Mouse (Mus musculus) lung, embryonic 15.5 days (tissue): ENCODE data around the gene Ddx19b. TPM values are rescaled to one million over a fixed set of nuclear protein-coding genes. Genes with fewer than 3 reads are reported as not detected.
"Not testable (repeated sequence)": the region's sequence is repeated elsewhere in the genome, so short reads cannot be mapped to it uniquely, and the experiment has no call there.

Experiments
- ATAC-seq: fragments of 200-750 bp; cut with Nextera tagmentation; 2 replicates; pipeline ENCODE4 v1.8.0; 2017; ENCODE audit warnings: moderate number of reproducible peaks, borderline replicate concordance; ENCODE audit not compliant: low FRiP score, low TSS enrichment; ENCODE audit errors: extremely low read depth
- H3K27ac ChIP-seq: fragments of 300-500 bp; sonication (generic); 2 replicates; pipeline ENCODE4 v1.5.1; 2015; ENCODE audit warnings: moderate library complexity, mild to moderate bottlenecking, inconsistent platforms
- H3K27me3 ChIP-seq: fragments of 300-500 bp; sonication (generic); 2 replicates; pipeline ENCODE4 v1.6.1; 2015; ENCODE audit warnings: inconsistent platforms
- H3K36me3 ChIP-seq: fragments of 300-500 bp; sonication (generic); 2 replicates; pipeline ENCODE4 v1.6.1; 2015; ENCODE audit warnings: inconsistent platforms
- H3K4me1 ChIP-seq: fragments of 300-500 bp; sonication (generic); 2 replicates; pipeline ENCODE4 v1.6.1; 2015; ENCODE audit warnings: inconsistent platforms
- H3K4me2 ChIP-seq: fragments of 300-500 bp; sonication (generic); 2 replicates; pipeline ENCODE4 v1.6.1; 2015; ENCODE audit warnings: inconsistent platforms, mild to moderate bottlenecking, moderate library complexity
- H3K4me3 ChIP-seq: fragments of 300-500 bp; sonication (generic); 2 replicates; pipeline ENCODE4 v1.5.1; 2015; ENCODE audit warnings: mild to moderate bottlenecking, inconsistent platforms
- H3K9ac ChIP-seq: fragments of 300-500 bp; sonication (generic); 2 replicates; pipeline ENCODE4 v1.6.1; 2015; ENCODE audit warnings: inconsistent platforms
- H3K9me3 ChIP-seq: fragments of 300-500 bp; sonication (generic); 2 replicates; pipeline ENCODE4 v1.6.1; 2016; ENCODE audit warnings: inconsistent platforms
- WGBS: fragments of 180-500 bp; shearing (Covaris S2); methylation state at CpG from one replicate; pipeline ENCODE4 v1.1.7; 2015; 5-methylcytosine and 5-hydroxymethylcytosine counted together
- polyA plus RNA-seq: library from polyadenylated mRNA; unstranded; fragments of >200 nt; fragmentation: Nextera tagmentation; extraction: Ambion mirVana; gene quantifications from 2 replicates; pipeline ENCODE4 v1.2.1, GENCODE M21; 2015

Gene Ddx19b
- polyA plus RNA-seq, 1 experiment from 2014 or later: 7.3 TPM

DNA sequence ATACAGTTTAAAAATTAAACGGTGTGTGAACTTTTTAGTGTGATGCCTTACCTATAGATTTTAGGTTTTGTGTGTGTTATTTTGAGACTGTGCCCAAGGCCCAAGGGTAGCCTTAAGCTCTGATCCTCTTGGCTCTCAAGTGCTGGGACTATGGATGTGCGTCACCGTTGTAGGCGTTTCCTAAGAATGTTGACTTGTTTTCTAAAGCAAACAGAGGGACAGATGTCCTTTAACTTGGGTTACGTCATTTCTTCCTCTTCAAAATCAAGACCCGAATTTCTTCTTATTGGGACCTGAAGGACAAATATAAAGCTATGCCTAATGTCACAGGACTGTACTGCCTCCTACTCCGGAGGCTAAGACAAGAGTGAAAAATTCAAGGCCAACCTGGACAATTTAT lies 1.4 kb upstream of the Ddx19b start, which contains the start of gene Aars:
Gene Aars, plus strand, starts transcription at position 229 of the 400 bp plus-strand sequence.
- Histone ChIP-seq H3K27me3 (peaks cover 4% of the 10 kb centered on the region; the same call in 1 of the 2 replicates), H3K9ac (peak within 1 kb of the TSS; percentile 65), H3K36me3 (peaks cover 11% of the 10 kb centered on the region), H3K4me2 (peak within 1 kb of the TSS; percentile 62), H3K27ac (peak within 1 kb of the TSS; percentile 62), H3K4me3 (peak within 1 kb of the TSS; percentile 71), H3K4me1 (peaks cover 16% of the 10 kb centered on the region), H3K9me3 (no peaks in the 10 kb centered on the region)
- no peak for ATAC-seq
- 87% methylated on average over 7 of the region's 7 CpGs for WGBS

DNA sequence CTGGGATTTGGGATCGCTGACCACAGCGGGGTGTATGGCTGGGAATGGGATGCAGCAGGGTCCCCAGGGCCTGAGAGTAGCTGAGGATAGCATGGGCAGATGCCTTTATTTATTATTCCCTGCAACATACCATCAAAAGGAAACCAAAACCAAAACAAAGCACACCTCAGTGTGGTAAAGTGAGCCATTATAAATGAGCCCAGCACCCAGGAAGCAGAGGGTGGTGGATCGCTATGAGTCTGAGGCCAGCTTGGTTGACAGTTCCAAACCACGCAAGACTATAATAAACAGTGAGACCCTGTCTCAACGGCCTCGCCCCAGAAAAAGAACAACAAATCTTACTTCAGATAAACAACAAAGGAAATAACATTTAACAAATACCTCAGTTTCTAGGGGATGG lies 1.5 kb downstream of the Ddx19b start:
- peaks cover 4% of the 10 kb centered on the region; the same call in 1 of the 2 replicates for H3K27me3 ChIP-seq
- WGBS: 73% methylated on average over 6 of the region's 6 CpGs
- H3K9me3 ChIP-seq: no peaks in the 10 kb centered on the region
- H3K4me3 ChIP-seq: no peak overlapping the region
- ATAC-seq: no peak
- no peak overlapping the region for H3K4me2 ChIP-seq
- H3K9ac ChIP-seq: no peak overlapping the region
- H3K4me1 ChIP-seq: peaks cover 11% of the 10 kb centered on the region
- no peak overlapping the region for H3K27ac ChIP-seq
- no peaks in the 10 kb centered on the region for H3K36me3 ChIP-seq

DNA sequence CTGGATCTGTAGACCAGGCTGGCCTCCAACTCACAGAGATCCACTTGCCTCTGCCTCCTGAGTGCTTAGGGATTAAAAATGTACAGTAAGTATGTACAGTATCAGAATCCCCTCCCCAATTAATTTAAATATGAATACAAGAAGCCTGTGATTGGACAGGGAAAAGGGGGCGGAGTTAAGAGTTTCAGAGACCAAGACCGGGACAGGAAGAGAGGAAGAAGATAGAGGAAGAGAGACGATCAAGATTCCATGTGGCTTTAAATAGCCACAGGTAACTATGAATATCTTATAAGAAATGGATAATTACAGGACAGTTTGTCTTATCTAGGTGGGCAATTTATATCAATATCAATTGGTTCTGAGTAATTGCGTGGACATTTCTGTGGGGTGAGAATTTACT lies 2.0 kb downstream of the Ddx19b start:
- H3K4me3 ChIP-seq: no peak overlapping the region
- no peak overlapping the region for H3K27ac ChIP-seq
- H3K4me2 ChIP-seq: no peak overlapping the region
- no peak overlapping the region for H3K9ac ChIP-seq
- peaks cover 7% of the 10 kb centered on the region for H3K4me1 ChIP-seq
- H3K27me3 ChIP-seq: peaks cover 4% of the 10 kb centered on the region; the same call in 1 of the 2 replicates
- H3K36me3 ChIP-seq: no peaks in the 10 kb centered on the region
- H3K9me3 ChIP-seq: no peaks in the 10 kb centered on the region
- WGBS: 49% methylated on average over 4 of the region's 4 CpGs
- ATAC-seq: no peak

DNA sequence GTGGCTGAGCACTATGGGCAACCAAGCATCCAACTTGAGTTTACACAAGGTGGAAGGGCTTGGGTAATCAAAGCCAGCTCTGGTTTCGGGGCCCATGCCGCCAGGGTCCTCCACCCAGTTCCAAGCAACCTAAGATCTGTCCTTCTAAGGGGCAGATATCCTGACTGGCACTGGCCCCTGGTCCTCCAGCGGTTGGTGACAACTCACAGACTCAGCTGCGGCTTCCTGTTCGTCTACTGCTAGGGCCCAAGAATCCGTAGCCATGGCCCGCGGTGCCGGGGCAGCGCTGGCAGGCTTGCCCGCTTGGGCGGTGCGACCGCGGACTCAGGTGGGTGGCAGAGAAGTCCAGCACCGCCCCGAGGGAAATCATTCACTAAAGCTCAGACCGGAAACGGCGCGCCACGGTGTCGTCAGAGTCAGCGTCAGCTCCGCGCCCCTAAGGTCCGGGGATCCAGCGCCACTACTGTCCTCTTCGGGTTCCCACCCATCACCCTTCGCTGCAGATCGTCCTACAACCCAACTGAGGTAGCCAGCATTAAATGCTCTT lies 4.1 kb downstream of the Ddx19b start:
- WGBS: 0% methylated on average over 31 of the region's 31 CpGs
- H3K9ac ChIP-seq: peak overlapping the region; percentile 70
- no peaks in the 10 kb centered on the region for H3K36me3 ChIP-seq
- H3K4me3 ChIP-seq: peak overlapping the region; percentile 71
- ATAC-seq: peak; percentile 93
- peak overlapping the region; percentile 67 for H3K27ac ChIP-seq
- H3K9me3 ChIP-seq: no peaks in the 10 kb centered on the region
- H3K27me3 ChIP-seq: peaks cover 4% of the 10 kb centered on the region; the same call in 1 of the 2 replicates
- H3K4me2 ChIP-seq: peak overlapping the region; percentile 76
- H3K4me1 ChIP-seq: no peaks in the 10 kb centered on the region

DNA sequence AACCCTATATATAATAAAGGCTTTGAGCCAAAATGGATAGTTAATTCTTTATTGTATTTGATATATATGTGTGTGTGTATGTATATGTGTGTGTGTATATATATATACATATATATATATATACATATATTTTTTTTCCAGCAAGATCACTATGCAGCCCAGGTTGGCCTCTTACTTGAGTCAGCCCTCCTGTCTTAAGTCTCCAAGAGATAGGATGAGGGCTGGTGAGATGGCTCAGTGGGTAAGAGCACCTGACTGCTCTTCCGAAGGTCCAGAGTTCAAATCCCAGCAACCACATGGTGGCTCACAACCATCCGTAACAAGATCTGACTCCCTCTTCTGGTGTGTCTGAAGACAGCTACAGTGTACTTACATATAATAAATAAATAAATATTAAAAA lies 4.9 kb downstream of the Ddx19b start:
- not testable (repeated sequence) for H3K36me3 ChIP-seq, H3K4me3 ChIP-seq, H3K27me3 ChIP-seq, H3K4me2 ChIP-seq, H3K27ac ChIP-seq, H3K4me1 ChIP-seq, H3K9me3 ChIP-seq, ATAC-seq, H3K9ac ChIP-seq
- WGBS: 76% methylated on average over 2 of the region's 2 CpGs

DNA sequence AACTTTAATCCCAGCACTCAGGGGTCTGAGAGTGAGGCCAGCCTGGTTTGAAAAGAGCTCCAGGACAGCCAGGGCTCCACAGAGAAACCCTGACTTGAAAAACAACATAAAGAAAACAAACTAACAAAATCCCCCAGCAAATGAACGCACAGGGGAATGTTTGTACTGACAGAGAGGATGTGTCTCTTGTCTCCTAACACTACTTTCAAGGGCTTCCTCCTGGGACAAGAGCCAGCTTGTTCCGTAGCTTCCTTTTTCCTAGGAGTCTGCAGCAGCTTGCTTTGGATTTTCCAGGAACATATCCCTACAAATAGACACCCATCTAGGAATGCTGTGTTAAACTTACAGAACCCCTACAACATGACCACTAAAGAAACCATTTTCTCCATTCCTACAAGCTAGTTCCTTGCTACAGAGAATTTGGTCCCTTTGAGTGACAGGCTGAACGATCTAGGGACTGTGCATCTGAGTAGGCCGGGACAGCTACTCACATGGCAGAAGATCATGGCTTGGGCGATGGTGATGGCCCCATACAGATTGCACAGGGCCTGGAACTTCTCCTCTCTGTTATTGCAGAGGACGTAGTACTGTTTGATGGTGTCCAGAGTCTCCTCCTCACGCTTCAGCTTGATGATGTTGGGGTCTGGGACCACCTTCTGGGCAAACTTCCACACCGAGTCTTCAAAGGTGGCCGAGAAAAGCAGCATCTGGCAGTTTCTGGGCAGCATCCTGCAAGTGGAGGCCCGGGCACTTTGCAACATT lies 21.1 kb downstream of the Ddx19b start:
- H3K27me3 ChIP-seq, H3K4me1 ChIP-seq, H3K4me3 ChIP-seq, H3K9me3 ChIP-seq, H3K4me2 ChIP-seq, H3K9ac ChIP-seq: not testable (repeated sequence)
- Histone ChIP-seq H3K27ac (0 out of 2 replicates have a peak overlapping the region, but pooled peaks have one; percentile 24), H3K36me3 (peaks cover 34% of the 10 kb centered on the region)
- WGBS: 62% methylated on average over 8 of the region's 10 CpGs
- peak; percentile 78 for ATAC-seq

DNA sequence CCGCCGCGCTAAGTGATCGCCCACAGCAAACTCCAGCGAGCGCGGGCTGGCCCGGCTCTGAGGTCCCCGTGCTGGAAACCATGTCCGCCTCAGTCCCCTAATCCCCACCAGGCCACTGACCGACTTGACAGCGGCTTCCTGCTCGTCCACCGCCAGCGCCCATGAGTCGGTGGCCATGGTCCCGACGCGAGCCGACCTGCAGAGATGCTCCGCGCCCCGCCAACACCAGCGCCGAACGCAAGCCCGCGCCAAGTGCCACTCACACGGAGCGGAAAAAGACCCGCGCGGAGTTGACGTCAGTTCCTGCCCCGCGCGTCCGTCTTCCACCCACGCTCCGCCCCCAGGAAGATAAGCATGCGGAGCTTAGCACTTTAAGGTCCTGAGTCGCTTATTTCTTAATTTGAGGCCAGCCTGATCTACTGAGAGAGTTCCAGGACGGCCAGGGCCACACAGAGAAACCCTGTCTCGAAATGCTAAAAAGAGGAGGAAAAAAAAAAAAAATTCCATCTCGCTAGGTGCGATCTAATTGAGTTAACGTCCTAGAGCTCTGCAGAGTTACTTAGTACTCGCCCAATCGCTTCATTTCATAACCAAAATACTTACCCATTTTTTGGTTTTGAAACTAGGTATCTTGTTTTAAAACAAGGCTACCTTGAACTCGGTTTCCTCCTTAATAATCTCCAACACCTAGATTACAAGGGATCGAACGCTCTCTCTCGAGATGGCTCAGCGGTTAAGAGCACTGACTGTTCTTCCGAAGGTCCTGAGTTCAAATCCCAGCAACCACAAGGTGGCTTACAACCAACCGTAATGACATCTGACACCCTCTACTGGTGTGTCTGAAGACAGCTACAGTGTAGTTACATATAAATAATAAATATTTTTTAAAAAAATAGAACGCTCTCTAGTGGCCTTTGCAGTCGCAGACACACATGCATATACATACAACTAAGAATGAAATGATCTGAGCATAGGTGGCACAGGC lies 33.7 kb downstream of the Ddx19b start, which contains the start of gene Ddx19a:
Gene Ddx19a, minus strand, starts transcription at position 254 of the 985 bp plus-strand sequence.
- Histone ChIP-seq H3K36me3 (0 out of 2 replicates have a peak, but pooled peaks cover 4% of the 10 kb centered on the region), H3K4me1 (peaks cover 8% of the 10 kb centered on the region), H3K27ac (peak within 1 kb of the TSS; percentile 89), H3K9me3 (no peaks in the 10 kb centered on the region), H3K4me2 (peak within 1 kb of the TSS; percentile 65), H3K27me3 (no peaks in the 10 kb centered on the region), H3K9ac (peak within 1 kb of the TSS; percentile 86), H3K4me3 (peak within 1 kb of the TSS; percentile 94)
- 3% methylated on average over 58 of the region's 58 CpGs for WGBS
- peak; percentile 92 for ATAC-seq

DNA sequence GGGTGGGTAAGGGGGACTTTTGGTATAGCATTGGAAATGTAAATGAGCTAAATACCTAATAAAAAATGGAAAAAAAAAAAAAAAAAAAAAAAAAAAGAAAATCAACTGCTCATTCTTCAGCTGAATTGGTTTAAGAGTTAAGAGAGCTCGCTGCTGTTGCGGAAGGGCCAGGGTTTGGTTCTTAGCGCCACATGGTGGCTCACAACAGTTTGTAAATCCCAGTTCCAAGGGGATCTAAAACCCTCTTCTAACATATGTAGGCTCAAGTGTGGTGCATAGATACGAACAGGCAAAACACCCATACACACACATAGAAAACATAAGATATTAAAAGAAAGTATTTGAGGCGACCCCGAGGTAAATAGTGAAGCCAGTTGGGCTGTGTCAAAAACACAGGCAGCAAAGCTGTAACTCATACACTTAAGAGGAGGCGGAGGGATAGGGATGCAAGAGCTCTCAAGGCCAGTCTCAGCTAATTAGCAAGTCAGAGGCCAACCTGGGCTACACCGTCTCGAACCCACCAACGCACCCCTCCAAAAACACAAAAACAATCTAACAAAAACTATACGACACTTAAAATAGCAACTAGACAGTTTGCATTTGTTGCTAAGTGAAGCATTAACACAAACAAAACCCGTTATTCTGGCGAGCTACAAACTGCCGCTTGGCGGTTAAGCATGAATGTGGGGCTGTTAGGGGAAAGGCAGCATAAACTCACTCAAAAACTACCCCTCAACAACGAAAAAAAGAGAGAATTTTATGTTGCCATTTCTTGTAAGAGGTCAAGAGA lies 34.7 kb downstream of the Ddx19b start:
- H3K9me3 ChIP-seq: no peaks in the 10 kb centered on the region
- peaks cover 8% of the 10 kb centered on the region for H3K4me1 ChIP-seq
- WGBS: 32% methylated on average over 16 of the region's 16 CpGs
- peak overlapping the region; percentile 94 for H3K4me3 ChIP-seq
- ATAC-seq: no peak
- H3K36me3 ChIP-seq: peaks cover 12% of the 10 kb centered on the region
- H3K27me3 ChIP-seq: no peaks in the 10 kb centered on the region
- H3K27ac ChIP-seq: peak overlapping the region; percentile 89
- H3K4me2 ChIP-seq: peak overlapping the region; percentile 65
- H3K9ac ChIP-seq: peak overlapping the region; percentile 86

DNA sequence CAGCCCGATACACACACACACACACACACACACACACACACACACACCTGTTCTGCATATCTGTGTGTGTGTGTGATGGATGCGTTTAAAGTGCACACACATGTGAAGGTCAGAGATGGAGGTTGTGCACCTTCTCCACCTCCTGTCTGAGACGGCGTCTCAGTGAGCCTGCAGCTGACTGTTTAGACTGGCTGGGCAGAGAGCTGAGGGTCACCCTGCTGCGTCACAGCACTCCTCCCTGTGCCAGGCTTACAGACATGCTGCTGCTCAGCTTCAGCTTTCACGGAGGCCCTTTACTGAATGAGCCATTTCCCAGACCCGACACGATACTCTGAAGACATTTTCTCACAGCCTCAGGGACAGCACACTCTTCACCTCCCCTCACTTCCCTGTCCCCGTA lies 41.5 kb downstream of the Ddx19b start:
- ATAC-seq: no peak
- no peaks in the 10 kb centered on the region for H3K9me3 ChIP-seq
- peaks cover 72% of the 10 kb centered on the region for H3K36me3 ChIP-seq
- H3K4me3 ChIP-seq: no peak overlapping the region
- no peaks in the 10 kb centered on the region for H3K27me3 ChIP-seq
- no peaks in the 10 kb centered on the region for H3K4me1 ChIP-seq
- H3K27ac ChIP-seq: no peak overlapping the region
- H3K9ac ChIP-seq: no peak overlapping the region
- 72% methylated on average over 9 of the region's 9 CpGs for WGBS
- no peak overlapping the region for H3K4me2 ChIP-seq

DNA sequence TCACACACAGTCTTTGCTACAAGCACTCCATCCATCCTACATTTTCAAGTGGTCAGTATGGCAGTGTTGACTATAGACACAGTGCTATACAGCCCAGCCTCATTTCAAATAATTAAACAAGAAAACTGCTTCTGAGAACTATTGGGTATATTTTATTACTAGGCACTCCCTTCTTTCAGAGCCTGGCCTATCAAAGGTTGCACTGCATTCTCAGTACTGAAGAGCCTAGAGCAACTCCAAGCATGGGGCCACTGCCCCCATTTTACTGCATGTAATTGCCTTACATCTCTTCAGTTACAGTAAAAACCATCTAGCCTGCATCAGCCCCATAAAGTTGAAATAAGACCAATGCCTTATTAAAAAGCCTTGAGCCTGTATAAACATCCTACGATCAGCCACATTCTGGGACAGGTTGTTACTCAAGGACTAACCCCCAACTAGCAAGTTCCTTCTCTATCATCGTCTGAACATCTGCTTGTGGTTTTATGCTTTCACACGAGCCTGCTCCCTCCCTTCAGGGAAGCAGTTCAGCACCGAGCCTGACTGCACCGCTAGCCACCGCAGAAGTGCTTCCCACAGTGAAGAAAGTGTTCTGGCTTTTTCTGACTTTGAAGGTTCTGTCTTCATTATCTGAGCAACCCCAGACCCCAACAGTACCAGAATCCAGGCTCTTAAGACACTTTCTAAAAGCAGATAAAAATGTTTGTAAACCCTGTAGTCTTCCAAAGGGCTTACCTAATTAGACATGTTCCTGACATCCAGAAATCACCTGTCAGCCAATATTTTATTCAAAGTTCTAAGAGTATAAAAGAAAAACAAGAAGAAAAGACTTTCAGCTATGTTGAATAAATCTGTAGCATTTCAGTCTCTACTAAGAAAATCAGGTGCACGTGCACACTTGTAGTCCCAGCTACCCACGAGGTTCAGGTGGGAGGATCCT lies 43.5 kb downstream of the Ddx19b start:
- 81% methylated on average over 8 of the region's 8 CpGs for WGBS
- Histone ChIP-seq H3K4me1 (no peaks in the 10 kb centered on the region), H3K27ac (no peak overlapping the region), H3K36me3 (peaks cover 91% of the 10 kb centered on the region), H3K4me2 (no peak overlapping the region), H3K4me3 (no peak overlapping the region), H3K27me3 (no peaks in the 10 kb centered on the region), H3K9ac (no peak overlapping the region), H3K9me3 (no peaks in the 10 kb centered on the region)
- ATAC-seq: no peak
